Mouse (Mus musculus): ENCODE data around the gene Sgpp1. TPM values are rescaled to one million over a fixed set of nuclear protein-coding genes. Genes with fewer than 3 reads are reported as not detected.
"Not testable (repeated sequence)": the region's sequence is repeated elsewhere in the genome, so short reads cannot be mapped to it uniquely, and the experiment has no call there.

Sgpp1 gene
- total RNA-seq, 2 experiments from 2014 or later: 28.3 to 34.3 TPM

DNA sequence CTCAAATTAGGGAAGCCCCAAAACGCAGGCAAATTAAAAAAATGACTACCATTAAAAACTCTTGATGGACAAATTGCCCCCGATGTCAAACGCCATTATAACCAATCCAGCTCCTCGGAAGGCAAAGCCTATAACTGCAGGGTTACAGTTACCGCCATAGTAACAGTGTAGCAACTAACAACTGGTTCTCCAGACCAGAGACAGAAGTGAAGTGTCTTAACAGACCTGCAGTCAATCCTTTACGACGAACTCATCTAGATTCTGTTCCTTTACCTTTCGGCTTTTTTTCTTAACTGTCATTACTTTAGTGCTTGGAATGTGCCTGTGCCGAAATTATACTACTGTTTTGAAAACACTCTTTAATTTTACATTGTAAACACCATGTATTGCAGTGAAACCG is 1.4 kb downstream of the Sgpp1 start:
- intact Hi-C loops (cut with DNase I): loop anchor here (2.0 to 5.0 kb wide), 2 partner anchors 65 to 137 kb away; partner anchors contain the start of genes Ppp2r5e and Wdr89
- DNase-seq (ENCODE audit: low spot score in 2 of 2): no peak

- intact Hi-C loops (cut with DNase I): loop anchor here (2.0 to 5.0 kb wide), 2 partner anchors 65 to 136 kb away; partner anchors contain the start of genes Ppp2r5e and Wdr89
- no peak for DNase-seq (ENCODE audit: low spot score in 2 of 2)
Measured at GRCm38 (mm10) chr12:75733331-75734070, 2.0 kb downstream of the Sgpp1 start.

DNA sequence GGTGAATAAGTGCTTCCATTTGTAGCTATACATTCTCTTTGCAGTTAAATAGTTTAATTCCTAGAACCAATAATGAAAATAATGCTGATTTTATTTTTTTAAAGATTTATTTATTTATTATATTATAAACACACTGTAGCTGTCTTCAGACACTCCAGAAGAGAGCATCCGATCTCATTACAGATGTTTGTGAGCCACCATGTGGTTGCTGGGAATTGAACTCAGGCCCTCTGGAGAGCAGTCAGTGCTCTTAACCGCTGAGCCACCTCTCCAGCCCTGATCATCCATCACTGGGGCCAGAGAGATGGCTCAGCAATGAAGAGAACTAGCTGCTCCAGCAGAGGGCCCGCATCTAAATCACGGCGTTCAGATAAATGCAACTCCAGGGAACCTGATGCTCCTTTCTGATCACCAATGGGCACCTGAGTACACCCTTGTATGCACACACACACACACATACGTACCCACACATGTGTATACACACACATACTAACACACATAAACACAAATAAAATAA is 3.5 kb downstream of the Sgpp1 start:
- intact Hi-C loops (cut with DNase I): loop anchor here (5.0 kb wide), 1 partner anchor 135 kb away; the partner anchor contains the start of gene Ppp2r5e
- DNase-seq (ENCODE audit: low spot score in 2 of 2): no peak

DNA sequence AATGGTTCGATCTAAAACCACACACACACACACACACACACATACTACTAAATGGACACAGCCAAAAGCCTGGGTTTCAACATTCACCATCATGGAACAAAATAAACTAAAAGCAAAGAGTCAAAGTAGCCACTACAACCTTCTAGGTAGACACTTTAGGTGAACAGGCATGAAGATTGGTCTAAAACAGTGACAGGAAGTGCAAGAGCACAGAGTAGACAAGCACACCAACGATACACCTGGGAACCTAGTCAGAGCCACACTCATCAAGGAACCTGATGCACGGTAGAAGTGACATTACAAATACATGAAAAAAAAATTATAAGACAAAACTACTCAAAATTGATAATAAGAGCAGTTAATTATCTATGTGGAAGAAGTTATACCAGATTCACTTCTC is 4.0 kb downstream of the Sgpp1 start:
- DNase-seq (ENCODE audit: low spot score in 2 of 2): no peak
- intact Hi-C loops (cut with DNase I): loop anchor here (5.0 kb wide), 1 partner anchor 134 kb away; the partner anchor contains the start of gene Ppp2r5e

GRCm38 (mm10) chr12:75730458-75730857 is 5.1 kb downstream of the Sgpp1 start:
- intact Hi-C loops (cut with DNase I): loop anchor here (5.0 kb wide), 1 partner anchor 133 kb away; the partner anchor contains the start of gene Ppp2r5e

GRCm38 (mm10) chr12:75729876-75730275 is 5.7 kb downstream of the Sgpp1 start:
- no peak for DNase-seq (ENCODE audit: low spot score in 2 of 2)
- intact Hi-C loops (cut with DNase I): loop anchor here (5.0 kb wide), 1 partner anchor 133 kb away; the partner anchor contains the start of gene Ppp2r5e

More at GRCm38 (mm10) chr12:75730458-75730857, 5.1 kb downstream of the Sgpp1 start:
- DNase-seq (ENCODE audit: low spot score in 2 of 2): no peak

DNA sequence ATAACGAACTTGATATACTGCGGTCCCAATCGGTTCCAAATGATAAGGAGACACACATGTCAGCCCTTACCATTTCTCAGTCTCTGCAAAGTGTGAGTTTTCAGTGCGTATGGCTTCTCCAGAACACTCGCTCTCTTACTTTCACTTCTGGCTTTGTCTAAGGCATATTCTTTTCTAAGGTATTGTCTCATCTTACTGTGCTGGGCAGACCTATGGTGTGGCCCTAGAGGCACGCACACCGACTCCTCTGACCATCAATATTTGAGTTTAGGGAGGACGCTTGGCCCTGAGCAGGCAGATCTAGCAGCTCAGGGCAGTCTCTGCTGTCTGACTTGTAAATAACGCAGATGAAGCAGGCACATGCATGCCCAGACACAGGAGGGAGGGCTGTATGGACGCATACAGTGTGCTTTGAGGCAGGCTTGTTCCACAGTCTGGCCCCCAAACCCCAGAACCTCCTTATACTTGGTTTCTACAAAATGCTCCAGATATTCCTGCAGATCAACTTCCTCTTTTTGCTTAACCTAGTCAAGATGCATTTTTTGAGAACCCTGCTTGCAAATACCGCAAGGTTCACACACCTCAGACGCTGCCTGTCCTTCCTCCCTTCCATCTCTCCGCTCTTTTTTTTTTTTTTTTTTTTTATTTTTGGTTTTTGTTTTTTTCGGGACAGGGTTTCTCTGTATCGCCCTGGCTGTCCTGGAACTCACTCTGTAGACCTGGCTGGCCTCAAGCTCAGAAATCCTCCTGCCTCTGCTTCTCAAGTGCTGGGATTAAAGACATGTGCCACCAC is 8.0 kb downstream of the Sgpp1 start:
- intact Hi-C loops (cut with DNase I): no loop called here
- DNase-seq (ENCODE audit: low spot score in 2 of 2): no peak

GRCm38 (mm10) chr12:75726349-75726861 is 9.1 kb downstream of the Sgpp1 start:
- intact Hi-C loops (cut with DNase I): no loop called here
- DNase-seq (ENCODE audit: low spot score in 2 of 2): no peak

GRCm38 (mm10) chr12:75724621-75725324 is 10.8 kb downstream of the Sgpp1 start:
- no peak for DNase-seq (ENCODE audit: low spot score in 2 of 2)
- intact Hi-C loops (cut with DNase I): no loop called here

GRCm38 (mm10) chr12:75723839-75724463 is 11.6 kb downstream of the Sgpp1 start:
- no peak for DNase-seq (ENCODE audit: low spot score in 2 of 2)
- intact Hi-C loops (cut with DNase I): no loop called here

- intact Hi-C loops (cut with DNase I): no loop called here
- DNase-seq (ENCODE audit: low spot score in 2 of 2): no peak
Measured at GRCm38 (mm10) chr12:75721941-75722340, 13.6 kb downstream of the Sgpp1 start.

GRCm38 (mm10) chr12:75721006-75721405 is 14.5 kb downstream of the Sgpp1 start:
- intact Hi-C loops (cut with DNase I): no loop called here
- DNase-seq (ENCODE audit: low spot score in 2 of 2): no peak

- intact Hi-C loops (cut with DNase I): no loop called here
Measured at GRCm38 (mm10) chr12:75713596-75713995, 21.9 kb downstream of the Sgpp1 start.

DNA sequence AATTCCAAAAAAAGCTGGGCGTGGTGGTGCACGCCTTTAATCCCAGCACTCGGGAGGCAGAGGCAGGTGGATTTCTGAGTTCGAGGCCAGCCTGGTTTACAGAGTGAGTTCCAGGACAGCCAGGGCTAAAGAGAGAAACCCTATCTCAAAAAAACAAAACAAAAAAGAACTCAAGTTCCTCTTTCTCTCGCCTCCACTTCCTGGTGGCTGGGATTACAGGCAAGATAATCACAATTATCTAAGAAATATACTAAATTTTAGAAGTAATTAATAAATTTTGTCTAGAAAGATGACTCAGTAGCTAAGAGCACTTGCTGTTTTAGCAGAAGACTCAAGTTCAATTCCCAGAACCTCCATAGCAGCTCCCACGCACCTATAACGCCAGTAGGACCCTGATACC is 22.6 kb downstream of the Sgpp1 start:
- DNase-seq (ENCODE audit: low spot score in 2 of 2); intact Hi-C loops (cut with DNase I): not testable (repeated sequence)

More at GRCm38 (mm10) chr12:75713596-75713995, 21.9 kb downstream of the Sgpp1 start:
- no peak for DNase-seq (ENCODE audit: low spot score in 2 of 2)

- intact Hi-C loops (cut with DNase I): no loop called here
- no peak for DNase-seq (ENCODE audit: low spot score in 2 of 2)
Measured at GRCm38 (mm10) chr12:75710596-75711376, 24.7 kb downstream of the Sgpp1 start.

- intact Hi-C loops (cut with DNase I): no loop called here
- DNase-seq (ENCODE audit: low spot score in 2 of 2): no peak
Measured at GRCm38 (mm10) chr12:75709506-75709905, 26.0 kb downstream of the Sgpp1 start.

DNA sequence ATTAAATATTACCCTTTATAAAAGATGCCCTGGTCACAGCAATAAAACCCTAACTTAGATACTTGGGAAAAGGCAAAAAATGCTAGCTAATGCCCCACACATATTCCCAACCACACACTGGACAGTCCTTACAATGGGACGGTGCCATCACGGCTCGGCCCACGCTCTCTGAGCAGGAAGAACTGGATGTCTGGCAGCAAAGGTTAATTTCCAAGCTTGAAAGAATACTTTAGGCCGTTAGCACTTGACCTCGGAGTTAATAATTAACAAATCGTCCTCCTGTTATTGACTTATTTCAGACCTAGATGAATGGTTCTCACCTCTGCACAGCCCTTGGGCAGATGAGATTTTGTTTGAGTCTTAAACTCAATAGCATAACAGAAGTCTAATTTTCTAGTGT is 28.9 kb downstream of the Sgpp1 start:
- intact Hi-C loops (cut with DNase I): no loop called here
- DNase-seq (ENCODE audit: low spot score in 2 of 2): no peak

DNA sequence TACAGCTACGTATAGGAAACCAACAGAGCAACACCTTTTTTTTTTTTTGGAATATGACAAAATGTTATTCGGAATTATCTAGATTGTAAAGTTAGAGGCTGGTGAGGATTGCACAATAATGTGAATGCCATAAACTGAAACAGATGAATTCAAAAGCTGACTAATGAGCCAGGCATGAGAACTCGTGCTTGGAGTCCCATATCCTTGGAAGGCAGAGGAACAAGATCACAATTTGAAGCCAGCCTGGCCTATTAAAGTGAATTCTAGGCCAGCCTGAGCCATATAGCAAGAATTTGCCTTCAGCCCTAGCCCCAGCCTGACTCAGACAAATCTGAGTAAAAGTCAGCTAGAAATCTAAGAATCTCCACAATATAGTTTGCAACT is 32.8 kb downstream of the Sgpp1 start:
- intact Hi-C loops (cut with DNase I): no loop called here
- no peak for DNase-seq (ENCODE audit: low spot score in 2 of 2)
